Mouse (Mus musculus) cerebellum, adult 9-11 months (tissue): ENCODE data around the gene Arhgap32.

ENCODE experiments used
- DNase-seq: peaks from one replicate; pipeline ENCODE4 v3.0.0; 2022

The Arhgap32 gene

GRCm38 (mm10) chr9:32257882-32258281, 141.9 kb downstream of the Arhgap32 start:
- no peak for DNase-seq

- DNase-seq, result peak; percentile 65
These were observed 156.0 kb downstream of the Arhgap32 start for GRCm38 (mm10) chr9:32271896-32272444.

GRCm38 (mm10) chr9:32278052-32278451, 162.1 kb downstream of the Arhgap32 start:
- no peak for DNase-seq

DNA sequence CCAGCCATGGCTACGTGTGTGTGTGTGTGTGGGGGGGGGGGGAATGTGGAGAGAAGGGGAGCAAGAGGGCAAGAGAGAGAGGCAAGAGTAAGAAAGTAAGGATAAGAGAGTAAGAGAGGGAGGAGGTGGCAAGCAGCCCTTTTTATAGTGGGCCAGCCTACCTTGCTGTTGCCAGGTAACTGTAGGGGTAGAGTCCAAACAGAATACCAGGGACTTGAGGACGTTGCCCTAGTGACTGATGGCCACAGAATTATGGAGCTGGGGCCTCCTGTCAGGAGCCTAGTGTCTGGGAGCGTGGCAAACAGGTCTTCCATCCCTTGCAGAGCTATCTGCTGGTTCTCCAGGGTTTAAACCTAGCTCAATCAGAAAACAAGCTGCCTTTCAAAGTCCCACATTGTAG, 163.9 kb downstream of the Arhgap32 start:
- DNase-seq, result no peak

DNA sequence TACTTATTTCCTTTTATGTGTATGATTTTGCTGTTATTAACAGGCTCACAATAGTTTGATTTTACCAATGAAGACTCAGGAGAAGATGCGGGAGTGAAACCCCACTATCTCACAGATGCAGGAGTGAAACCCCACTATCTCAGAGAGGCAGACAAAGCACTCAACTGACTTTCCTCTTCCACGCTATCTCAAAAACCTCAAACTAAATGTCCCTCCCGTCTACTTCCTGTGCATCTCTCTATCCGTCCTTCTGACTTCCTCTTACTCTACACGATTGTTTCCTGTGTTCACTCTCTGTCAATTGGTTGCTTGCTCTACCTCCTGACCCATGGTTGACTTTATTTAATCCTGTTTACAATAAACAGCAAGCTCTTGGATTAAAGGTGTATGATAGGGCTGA, 164.5 kb downstream of the Arhgap32 start:
- DNase-seq, result no peak

DNA sequence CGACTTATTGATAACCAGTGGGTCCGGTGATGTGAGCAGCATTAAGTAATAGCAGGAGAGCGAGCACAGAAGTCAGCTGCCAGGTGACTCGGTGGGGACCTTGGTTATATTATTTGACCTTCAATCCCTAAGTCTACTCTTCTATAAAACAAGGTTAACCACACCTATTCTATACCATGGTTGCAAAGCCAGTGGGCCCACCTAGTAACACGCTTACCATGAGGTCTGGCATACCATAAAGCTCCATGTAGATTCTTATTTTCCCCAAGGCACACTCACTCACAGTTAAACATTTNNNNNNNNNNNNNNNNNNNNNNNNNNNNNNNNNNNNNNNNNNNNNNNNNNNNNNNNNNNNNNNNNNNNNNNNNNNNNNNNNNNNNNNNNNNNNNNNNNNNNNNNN, 167.7 kb downstream of the Arhgap32 start:
- DNase-seq, result no peak

GRCm38 (mm10) chr9:32291618-32292017, 175.7 kb downstream of the Arhgap32 start:
- DNase-seq, result no peak

DNA sequence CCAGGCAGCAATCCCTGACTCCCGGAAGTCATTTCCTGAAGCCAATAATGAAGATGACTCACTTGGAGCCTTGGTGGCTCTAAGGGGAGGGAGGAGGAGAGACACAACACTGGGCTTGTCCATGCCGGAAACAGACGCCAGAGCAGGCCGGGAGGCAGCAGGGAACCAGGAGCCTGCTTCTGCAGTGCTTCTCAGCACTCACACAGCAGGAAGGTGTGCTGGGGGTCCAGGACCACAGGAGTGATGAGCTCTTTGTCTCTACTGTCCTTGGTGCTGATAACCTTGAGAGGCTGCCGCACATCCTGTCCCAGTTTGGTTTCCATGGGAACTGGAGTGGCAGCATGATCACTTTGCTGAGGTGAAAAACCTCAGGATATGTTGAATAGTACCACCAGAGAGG, 176.8 kb downstream of the Arhgap32 start:
- peak; percentile 69 for DNase-seq

DNA sequence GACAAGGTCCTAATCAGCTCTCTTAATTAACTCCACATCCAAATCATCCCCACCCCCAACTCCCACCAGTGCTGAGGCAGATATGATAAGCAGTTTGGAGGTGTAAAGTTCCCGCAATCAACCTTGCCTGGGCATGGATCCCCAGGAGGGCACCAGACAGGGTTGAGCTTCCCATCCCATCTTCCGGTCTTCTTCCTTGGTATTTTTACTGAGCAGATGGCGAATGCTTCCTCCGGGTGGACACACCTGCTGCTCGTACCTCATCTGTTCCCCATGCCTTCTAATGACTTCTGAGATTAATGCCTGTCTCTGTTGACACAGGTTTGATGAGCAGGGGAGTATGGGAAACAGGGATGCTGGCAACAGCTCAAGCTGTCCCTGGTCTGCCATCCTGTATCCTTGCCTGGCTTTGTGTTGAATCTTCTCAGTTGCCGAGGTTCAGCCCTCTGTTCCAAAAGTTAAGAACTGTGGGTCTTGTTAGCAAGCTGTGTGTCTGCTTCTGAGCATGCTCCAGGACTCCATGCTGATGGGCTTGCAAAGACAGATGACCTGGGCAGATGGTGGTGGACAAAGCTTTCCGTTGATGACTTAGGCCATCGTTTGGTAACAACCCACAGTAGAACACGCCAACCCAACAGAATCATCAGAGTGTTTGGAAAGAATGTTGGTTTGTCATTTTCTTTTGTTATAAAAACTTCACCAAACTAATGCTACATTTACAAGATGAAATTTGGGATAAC, 179.3 kb downstream of the Arhgap32 start:
- DNase-seq, result peak; percentile 79

- no peak for DNase-seq
These were observed 186.7 kb downstream of the Arhgap32 start for GRCm38 (mm10) chr9:32302501-32303150.

- no peak for DNase-seq
These were observed 195.8 kb downstream of the Arhgap32 start for GRCm38 (mm10) chr9:32311786-32312185.

- DNase-seq, result no peak
These were observed 196.3 kb downstream of the Arhgap32 start for GRCm38 (mm10) chr9:32312208-32312607.

- no peak for DNase-seq
These were observed 198.1 kb downstream of the Arhgap32 start for GRCm38 (mm10) chr9:32314071-32314470.

DNA sequence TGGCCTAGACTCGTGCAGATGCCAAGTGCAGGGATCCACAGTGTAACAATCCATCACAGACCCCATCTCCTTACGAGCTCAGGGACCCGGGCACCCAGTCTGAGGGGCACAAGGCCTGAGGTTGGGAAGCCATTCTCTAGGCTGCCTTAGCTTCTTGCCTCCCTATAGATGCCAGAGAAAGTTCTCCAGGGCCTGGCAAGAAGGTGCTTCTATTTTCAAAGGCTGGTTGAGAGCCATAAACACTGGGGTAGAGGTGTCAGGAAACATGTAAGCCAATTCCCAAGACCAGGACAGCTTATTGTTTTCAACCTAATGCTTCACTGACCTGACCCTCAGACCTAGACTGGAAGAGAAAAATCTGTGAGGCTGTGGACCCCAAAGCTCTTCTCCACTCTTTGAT, 200.1 kb downstream of the Arhgap32 start:
- DNase-seq, result no peak
